Mouse (Mus musculus): ENCODE measurements at regions not wholly inside any gene's neighbourhood (a gene's known extent, or its start where the extent isn't known, plus 50 kb on each side); places are given as distances from the start of the nearest gene placed in this dataset.

- TF ChIP-seq POLR2A (IDR thresholded peaks at IDR 0.05; ENCODE audit: borderline replicate concordance, insufficient read depth, low read length): no peak
- TF ChIP-seq CTCF (IDR thresholded peaks at IDR 0.05; ENCODE audit: borderline replicate concordance, insufficient read depth, low read depth, low read length): no peak
Observed at GRCm38 (mm10) chr15:62787753-62788152, 1057.2 kb downstream of the Gsdmc2 start.

All from cerebellum, adult 2 months (tissue).